Mouse (Mus musculus) monocyte, adult 2 months (primary cell): ENCODE data around the gene Top1.

ENCODE experiments used
- DNase-seq, 2 experiments: peaks; one replicate each; pipeline ENCODE4 v3.0.0; 2022; ENCODE audit warnings: low spot score in 2 of 2, low read depth in 1 of 2

The Top1 gene

DNA sequence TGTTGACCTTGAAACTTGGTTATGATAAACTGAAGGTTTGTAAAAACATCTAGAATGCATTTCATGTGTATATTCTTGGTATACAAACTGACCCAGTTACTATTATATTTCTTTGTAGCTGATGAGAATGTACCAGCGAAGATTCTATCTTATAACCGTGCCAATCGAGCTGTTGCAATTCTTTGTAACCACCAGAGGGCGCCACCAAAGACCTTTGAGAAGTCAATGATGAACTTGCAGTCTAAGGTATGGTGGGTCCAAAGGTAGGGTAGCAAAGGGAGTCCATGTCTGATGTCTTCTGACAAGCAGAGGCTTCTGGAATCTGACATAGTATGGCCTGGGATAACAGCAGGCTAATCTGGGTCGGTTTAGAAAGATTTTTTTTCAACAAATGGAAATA lies 71.6 kb downstream of the Top1 start:
- no peak for DNase-seq

DNA sequence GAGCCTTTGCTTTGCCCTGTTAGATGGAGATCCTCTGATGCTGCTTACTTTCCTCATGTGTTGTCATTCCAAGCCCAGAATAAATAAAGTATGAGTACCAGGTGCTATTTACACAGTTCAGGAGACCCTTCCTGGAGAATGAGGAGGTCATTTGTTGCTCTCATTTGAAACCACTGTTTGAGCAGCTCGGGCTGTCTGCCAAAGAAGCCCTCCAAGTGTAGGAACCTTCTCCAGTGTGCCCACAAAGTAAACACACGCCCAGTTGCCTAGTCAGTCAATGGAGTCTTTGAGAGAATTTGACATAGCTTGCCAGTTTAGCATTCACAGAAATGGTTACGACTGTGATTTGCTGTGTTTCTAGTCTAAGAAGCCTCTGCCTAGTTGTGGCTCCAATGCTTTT lies 73.1 kb downstream of the Top1 start:
- no peak for DNase-seq

DNA sequence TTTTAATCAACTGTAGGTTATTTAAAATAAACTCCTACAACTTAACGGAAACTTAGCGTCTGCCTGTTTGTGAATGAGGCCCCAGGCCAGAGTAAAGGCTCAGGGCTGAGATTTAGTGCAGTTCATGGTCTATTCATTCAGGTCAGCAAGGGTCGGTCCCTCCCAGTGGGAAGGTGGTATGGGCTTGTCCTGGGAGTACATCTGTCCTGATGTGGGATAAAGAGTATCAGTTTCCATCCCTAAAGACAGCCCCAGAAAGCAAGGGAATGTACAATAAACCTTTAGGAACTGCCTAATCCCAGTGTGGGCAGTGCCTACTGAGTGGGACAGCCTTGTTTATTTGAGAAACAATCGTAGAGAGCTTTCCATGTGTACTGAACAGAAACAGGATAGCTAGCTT lies 77.0 kb downstream of the Top1 start:
- no peak for DNase-seq

DNA sequence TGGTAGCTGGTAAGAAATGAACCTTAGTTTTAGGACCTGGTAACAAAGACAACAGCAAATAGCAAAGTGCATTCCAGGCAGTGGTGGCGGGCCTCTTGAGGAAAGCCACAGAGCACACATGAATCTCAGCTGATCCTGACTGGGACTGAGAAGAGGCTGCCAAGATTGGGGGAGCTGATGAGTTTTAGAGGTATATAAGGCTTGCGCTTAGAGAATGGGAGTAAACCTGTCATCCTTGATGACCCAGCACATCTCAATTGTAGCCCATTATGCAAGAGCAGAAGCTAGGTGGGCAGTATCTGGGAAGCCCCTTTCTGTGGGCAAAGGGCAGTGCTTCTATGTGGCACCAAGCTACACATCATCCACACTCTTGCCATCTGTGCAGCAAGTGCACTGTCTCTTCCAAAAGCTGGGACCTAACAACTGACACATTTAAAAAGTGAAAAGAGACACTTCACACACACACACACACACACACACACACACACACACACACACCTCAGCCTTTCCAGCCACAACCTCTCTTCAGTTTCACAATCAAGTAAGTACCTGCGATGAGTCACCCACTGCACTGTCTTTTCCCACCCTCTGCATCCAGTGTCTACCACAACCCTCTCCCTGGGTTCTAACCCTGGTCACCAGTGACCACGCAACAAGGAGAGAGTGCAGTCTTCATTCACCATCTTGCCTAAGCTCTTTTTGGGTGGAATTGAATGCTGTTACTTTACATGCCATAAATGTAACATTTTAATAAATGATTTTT lies 78.1 kb downstream of the Top1 start:
- no peak for DNase-seq

DNA sequence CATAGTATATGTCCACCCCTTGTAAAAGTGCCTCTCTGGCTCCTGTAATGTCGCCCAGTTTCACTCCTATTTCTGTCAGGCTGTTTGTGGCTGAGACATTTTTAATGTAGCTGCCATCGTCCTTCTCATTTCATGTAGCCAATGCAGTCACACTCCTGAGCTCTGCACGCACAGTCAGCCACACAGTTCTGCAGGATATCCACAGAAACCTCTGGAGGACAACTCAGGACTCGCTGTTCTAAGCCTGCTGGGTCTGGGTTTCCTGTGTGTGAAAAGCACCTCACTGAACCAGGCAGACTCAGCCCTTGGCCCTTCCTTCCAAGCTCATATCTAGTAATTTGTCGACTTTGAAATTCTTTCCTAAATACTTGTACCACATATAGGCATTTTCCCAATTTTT lies 78.8 kb downstream of the Top1 start:
- no peak for DNase-seq

DNA sequence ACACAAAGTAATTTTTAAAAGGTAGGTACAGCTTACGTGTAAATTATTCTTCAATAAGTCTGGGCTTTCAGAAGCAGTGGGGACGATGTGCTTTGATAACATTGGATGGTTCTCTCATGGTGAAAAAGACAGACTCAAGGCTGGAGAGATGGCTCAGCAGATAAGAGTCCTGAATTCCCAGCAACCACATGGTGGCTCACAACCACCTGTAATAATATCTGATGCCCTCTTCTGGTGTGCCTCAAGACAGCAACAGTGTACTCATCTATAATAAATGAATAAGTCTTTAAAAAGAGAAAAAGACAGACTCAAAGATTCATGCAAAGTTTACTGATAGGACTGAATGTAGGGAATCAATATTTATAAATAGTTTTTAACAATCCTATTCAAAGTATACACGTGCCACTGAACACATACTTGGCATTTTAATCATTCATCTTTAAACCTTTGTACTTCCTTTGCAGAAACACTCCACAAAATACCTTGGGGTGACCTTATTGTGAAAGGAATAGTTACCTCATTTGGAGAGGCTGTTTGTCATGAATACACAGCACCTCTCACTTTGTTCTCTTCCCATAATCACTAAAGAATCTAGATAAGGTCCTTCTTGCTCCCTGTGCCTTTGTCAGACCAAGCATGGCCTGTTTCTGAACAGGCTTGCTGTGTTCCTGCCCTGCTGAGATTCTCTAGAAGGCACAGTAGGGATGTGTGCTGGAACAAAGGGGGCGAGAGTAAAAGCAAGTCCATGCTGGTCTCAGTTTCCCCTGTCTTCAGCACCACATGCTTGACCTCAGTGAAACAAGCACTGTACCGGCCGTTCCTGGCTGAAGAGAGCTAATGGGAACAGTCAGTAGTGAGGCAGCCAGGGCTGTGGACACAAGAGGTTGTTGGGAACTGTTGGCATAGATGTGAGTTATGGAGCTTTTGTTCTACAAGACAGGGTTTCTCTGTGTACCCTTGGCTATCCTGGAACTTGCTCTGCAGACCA lies 80.5 kb downstream of the Top1 start:
- no peak for DNase-seq

DNA sequence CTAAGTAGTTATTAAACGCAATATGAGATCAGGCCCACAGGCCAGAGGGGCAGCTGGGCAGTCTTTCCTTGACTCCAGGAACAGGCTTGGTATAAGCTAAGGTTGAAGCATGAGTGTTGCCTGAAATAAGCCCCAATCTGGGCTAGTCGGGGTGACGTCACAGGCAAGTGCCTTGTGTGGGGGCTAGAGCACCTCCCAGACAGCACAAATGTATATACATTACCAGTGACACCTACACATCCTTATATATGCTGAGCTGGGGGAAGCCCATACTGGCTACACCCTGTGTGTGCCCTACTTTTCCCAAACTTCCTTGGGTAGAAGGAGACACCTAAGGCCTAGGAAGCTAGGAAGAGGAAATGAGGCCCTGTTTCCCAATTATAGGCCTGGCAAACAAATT lies 83.3 kb downstream of the Top1 start:
- DNase-seq = no peak

DNA sequence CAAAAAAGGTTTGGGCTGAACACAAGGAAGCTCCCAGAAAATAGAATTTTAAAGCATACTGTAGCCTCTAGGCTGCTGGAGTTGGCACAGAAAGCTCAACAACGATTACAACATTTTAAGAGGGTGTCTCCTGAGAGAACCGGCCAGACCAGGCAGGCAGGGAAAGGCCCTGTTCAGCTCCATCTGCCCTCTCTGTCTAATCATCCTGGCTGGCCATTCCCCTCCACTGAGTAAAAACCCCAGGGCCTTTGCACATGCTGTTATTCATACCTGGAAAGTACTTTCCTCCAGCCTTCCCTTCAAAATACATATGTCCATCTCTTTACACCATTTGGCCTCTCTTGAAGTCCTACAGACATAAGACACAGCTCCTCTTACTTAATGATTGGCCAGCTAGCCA lies 83.7 kb downstream of the Top1 start:
- DNase-seq = no peak

DNA sequence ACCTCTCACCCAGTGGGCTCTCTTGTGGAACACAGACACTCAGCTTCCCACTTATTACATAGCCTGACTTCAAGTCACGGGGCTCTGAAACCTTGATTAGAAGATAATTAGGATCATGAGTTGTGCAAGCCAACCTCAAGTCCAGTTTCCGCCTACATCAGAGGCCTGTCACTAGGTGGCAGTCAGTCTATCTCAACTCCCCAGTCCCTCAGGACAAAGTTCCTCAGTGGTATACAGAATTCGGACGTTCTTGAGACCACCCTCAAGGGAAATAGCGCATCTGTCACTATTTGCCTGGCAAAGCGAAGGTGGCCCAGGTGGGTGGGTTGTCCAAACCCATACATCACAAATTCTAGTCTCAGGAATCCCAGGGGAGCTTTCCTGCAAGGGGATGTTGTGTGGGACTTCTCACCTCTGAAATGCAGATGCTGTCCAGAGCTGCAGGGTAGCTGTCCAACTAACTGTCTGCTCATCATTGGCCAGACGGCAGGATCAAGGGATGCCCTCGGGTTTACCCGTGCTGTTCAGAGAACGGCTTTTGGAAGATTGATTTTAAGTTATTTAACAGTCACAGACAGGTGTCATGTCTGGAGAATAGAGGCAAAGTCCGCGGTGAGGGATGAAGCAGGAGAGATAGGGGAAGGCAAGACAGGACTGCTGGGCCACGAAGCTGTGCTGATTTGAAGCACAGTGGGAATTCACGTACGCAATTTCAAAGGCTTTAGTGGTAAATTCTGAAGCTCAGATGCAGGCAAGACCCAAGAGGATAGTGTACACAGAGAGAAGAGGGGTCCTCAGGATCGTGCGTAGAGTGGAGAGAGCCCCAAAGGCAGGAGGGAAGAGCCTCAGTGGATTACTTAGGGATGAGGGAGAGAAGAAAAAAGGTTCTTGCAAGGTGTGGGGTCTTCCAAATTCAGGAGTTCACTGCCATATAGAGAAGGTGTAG lies 84.4 kb downstream of the Top1 start:
- DNase-seq = no peak

DNA sequence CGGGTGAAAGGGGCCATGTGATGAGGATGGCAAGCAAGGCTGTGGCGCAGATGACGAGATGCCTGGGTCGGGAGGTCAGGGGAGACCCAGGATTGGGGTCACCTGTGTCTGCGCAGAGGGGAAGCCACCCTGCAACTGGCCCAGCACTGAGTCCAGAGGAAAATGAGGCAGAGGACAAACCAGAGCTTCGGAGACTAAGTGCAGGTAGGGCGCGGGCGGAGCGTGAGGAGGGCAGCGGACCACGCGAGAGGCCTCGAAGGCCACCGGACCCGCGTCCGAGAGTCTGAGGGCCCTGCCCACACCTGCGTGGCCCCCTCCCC lies 85.1 kb downstream of the Top1 start:
- no peak for DNase-seq

DNA sequence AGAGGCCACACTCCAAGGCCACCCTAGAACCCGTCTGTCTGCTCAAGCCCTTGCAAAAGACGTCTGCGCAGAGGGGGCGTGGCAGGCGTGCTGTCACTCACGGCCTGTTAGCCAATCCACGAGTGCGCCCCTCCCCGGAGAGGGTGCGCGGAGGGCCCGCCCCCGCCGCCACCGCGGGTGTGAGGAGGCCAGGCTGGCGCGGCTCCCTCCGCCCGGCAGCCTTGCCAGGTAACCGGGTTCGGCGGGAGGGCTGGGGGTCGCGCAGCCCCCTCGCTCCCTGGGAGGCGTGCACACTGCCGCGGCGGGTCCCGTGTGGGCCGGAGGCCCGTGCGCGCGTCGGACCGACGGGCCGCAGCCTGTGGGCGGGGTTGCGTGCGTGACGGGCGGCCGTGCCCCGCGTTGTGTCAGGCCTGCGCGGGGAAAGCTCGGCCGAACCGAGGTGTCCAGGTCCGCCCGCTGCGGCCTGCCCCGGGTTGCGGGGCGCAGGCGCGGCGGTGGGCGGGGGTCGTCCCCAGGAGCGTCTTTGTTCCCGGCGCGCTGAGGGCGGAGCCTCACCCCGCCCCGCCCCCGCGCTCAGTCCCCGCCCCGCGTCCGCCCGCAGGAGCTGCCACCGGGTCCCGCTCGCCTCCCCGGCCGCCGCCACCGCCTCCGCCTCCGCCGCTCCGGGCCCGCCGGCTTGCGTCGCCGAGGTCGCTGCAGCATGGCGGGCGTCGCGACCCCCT lies 85.6 kb downstream of the Top1 start, which contains the start of gene Plcg1:
Plcg1 (plus strand) TSS at position 184 of the 722 bp plus-strand sequence.
- DNase-seq = peak; percentile 61 to 83

DNA sequence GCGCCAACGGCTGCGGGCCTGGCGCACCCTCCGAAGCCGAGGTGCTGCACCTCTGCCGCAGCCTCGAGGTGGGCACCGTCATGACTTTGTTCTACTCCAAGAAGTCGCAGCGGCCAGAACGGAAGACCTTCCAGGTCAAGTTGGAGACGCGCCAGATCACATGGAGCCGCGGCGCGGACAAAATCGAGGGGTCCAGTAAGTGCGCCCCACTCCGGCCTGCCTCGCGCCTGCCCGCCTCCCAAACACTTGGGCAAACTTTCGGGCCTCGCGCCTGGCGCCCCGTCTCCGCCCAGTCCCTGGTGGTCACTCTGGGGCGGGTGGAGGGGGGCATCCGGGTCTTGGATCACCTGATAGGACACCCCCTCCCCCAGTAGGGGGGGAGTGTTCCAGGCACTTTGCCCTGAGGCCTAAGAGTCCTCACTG lies 86.2 kb downstream of the Top1 start:
- no peak for DNase-seq

DNA sequence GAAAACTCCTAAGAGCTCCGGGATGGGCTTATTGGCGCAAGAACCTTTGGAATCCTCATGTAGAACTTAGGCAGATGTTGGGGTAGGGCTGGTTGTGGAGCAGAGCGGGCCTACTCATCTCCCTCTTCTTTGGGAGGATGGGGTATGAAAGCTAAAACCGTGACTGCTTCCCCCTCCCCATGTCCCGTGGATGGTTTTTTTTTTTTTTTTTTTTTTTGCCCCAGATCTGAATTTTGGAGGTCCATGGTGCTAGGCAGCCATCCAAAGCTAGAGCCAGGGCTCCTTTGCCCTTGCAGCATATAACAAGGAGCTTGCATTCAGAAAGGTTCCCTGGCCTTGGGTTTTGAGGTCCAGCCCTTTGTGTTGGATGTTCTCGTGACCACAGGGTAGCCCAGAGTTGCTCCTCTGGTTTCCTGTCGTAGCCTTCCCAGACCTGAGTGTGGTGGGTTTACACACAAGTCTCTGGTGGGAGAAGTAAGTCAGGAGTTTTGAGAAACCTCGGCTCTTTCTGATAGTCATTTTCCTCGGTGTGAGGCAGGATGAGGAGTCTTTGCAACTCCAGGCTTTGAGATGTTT lies 86.8 kb downstream of the Top1 start:
- DNase-seq = no peak

DNA sequence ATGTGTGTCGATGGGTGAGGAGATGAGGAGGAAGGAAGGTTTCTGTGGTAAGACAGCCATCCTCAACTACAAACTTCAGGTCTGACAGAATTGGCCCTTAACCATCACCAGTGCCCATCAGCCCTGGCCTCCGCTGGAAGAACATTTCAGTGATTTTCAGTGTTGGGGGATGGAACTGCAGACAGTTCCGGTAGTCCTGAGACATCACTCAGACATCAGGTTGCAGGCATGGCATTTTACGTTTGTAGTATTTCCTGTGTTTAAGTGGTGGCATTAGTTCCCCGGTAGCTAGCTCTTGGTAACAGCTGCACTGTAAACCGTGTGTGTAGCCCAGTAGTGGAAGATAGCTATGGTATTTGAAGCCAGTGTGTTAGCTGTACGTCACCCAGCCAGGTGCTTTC lies 87.4 kb downstream of the Top1 start:
- no peak for DNase-seq

DNA sequence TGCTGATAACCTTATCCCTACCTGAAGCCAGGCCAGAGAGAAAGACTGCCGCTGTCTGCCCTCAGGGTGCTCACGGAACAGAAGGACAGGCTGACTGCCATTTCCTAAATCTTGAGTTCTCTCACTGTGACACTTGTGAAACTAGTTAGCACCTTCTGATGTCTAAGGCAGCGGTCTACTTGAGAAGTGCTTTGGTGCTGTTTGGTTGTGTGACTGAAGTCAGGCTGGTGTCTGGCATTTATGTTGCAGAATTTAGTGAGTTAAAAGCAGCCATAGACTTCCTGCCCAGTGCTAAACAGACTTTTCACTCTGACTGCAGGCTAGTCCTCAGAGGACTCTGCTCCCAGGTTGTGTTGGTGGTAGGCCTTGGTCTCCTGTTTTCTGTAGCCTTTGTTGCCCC lies 88.6 kb downstream of the Top1 start:
- no peak for DNase-seq

DNA sequence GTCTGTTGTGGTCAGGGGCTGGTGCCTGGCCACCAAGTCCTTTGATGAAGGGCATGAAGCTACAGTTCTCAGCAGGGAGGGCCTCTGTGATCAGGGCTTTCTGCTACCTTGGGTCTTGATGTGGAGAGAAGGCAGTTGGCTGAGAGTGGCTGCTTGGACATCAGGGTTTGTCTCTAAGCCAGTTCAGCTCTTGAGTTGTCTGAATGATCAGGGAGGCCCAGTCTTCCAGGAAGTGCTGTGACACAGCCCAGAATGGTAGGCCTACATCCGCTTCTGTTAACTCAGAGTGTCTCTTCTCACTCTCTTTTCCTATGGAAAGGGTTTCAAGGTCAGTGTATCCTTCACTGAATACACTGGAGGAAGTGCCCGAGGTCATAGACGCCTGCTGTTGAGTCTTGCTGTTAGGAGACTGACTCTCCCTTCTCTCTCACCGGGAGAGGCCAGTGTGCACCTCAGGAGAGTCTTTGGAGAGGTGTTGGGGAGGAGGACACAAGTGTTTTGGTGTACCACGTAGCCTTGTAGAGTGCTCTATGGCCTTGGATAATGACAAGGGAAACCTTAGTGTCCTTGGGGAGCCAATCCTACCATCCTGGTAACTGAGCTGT lies 90.1 kb downstream of the Top1 start:
- DNase-seq = no peak

DNA sequence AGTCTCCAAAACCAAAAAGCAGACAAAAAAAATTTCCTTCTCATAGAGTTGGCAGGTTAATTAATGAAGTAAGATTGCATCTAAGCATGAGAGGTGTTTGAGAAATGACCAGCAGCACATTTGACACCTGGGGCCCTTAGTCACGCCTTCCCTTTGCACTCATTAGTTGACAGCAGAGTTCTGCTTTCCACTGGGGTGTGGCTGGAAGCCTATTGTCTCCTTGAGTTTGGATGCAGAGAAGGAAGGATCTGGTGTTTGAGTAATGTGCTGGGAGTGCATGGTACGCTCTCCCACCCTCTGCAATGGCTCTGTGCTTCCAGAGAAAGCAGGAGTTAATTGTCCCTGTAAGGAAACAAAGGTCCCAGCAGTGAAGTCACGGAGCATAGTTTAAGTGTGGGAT lies 90.8 kb downstream of the Top1 start:
- DNase-seq = no peak

DNA sequence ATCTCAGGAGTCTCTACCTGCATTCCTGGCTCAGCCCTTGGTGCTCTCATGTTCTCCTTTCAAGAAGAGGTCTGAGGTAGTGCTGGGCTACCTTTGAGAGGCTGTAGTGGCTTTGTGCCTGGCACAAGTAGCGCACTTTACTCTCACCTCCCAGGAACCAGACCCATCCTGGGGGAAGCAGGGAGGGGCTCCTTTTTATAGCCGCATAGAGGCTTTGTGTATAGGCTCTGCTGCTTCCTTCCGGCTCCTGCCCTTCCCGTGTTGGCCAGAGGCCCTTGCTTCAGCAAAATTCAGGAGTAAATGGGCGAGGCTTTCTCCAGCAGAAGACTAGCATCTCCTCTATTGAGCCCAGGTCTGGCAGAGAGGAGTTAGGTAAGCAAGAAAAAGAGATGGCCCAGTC lies 92.7 kb downstream of the Top1 start:
- DNase-seq = no peak

DNA sequence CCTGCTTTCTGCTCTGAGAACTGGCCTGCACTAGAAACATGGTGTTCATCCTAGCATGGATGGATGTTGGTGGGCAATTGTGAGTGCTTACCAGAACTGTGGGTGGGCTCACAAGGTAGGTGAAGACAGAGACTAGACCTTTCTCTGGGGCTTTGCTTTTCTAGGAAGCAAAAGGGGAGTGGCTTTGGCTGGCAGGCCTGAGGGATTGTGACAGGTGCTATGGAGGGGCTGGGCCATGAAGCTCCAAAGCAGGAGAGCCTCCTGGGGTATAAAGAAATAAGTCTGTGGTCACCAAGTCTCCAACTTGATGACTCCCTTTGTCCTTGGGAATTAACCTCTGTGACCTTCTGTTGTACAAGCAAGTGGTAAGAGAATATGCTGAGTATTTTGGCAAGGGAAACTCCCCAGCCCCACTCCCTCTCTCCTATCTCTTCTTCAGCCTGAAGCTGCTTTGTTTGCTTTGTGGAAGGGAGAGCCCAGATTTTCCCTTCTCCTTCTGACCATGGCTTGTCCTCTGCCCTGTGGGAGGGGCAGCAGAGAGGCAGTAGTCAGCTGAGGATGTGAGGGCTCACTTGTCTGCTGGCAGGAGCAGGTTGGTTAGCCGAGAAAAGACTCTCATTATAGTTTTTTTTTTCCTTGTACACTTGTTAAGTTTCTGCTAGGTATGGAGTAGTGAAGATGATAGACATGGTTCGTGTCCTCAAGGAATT lies 94.1 kb downstream of the Top1 start:
- DNase-seq = no peak
